Mouse (Mus musculus): ENCODE results near the gene Stfa2. TPM values are rescaled to one million over a fixed set of nuclear protein-coding genes. Genes with fewer than 3 reads are reported as not detected.
"Not testable (repeated sequence)": the region's sequence is repeated elsewhere in the genome, so short reads cannot be mapped to it uniquely, and the experiment has no call there.

The Stfa2 gene
- not detected for total RNA-seq (2021)
- long read RNA-seq, experiment 1: 0 reads
- long read RNA-seq, experiment 2: 0 reads

DNA sequence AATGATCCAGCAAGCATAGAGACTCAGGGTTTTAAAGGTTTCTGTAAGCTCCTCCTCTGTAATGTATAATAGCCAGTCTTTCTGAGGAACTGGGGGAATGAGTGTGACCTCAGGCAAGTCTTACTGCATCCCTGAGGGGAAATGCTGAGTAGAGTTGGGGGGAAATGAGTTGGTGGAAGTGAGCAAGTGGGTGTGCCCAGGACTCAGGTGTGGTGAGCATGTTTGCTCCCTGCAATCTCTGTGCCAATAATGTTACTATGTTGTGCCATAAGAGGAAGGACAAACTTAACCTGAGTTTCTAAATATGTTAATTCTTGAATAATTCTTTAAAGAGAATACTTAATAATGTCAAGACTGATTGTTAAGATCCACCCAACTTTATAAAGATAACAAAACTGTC is at the start of gene Stfa2:
Gene Stfa2 (minus strand): TSS at position 101 of the 400 bp plus-strand sequence.
- DNase-seq: no peak
- intact Hi-C loops (cut with DNase I; ENCODE audit: low total_unique reads): no loop called here

DNA sequence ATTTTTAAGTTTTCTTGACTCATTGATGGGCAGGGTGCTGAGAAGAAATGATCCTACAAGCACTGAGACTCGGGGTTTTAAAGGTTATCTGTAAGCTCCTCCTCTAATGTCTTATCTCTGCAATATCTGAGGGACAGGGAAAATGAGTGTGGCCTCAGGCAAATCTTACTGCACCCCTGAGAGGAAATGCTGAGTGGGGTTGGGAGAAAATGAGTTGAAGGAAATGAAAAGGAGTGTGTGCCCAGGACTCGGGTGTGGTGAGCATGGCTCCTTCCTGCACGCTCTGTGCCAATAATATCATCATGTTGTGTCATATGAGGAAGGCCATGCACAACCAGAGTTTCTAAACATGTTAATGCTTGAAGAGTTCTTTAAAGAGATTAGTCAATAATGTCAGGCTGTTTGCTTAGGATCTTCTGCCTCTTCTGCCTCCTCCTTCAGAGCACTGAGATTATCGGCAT is 47.1 kb upstream of the Stfa2 start, which contains the start of gene Stfa3:
Gene Stfa3 (minus strand): TSS at position 51 of the 461 bp plus-strand sequence.
- intact Hi-C loops (cut with DNase I; ENCODE audit: low total_unique reads): no loop called here

DNA sequence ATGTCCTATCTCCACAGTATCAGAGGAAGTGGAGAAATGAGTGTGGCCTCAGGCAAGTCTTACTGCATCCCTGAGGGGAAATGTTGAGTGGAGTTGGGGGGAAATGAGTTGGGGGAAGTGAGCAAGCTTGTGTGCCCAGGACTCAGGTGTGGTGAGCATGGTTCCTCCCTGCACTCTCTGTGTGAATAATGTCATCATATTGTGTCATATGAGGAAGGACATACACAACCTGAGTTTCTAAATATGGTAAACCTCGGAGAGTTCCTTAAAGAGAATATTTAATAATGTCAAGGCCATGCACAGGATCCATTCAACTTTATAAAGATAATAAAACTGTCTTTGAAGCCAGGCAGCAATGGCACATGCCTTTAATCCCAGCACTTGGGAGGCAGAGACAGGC is 12.7 kb upstream of the Stfa2 start:
- DNase-seq; intact Hi-C loops (cut with DNase I; ENCODE audit: low total_unique reads): not testable (repeated sequence)

More for the DNA sequence above, 47.1 kb upstream of the Stfa2 start, which contains the start of gene Stfa3:
- DNase-seq: no peak

DNA sequence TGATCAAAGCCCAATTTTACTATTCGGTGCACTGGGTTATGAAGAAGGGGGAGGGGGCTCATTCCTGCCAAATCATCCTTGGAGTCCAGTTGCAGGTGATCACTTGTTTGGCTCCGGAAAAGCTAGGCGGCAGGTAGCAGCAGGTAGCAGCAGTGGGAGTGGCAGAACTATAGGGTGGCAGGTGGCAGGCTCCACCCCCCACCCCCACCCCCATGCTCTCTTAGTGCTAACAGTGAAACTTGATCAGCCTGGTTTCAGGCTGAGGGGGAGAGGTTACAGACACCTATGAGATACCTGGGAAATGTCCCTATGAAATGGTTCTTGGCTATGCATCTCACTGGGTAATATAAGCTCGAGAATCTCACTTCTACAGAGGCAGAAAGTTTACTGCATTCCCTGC is 19.2 kb downstream of the Stfa2 start:
- DNase-seq: no peak
- intact Hi-C loops (cut with DNase I; ENCODE audit: low total_unique reads): no loop called here

DNA sequence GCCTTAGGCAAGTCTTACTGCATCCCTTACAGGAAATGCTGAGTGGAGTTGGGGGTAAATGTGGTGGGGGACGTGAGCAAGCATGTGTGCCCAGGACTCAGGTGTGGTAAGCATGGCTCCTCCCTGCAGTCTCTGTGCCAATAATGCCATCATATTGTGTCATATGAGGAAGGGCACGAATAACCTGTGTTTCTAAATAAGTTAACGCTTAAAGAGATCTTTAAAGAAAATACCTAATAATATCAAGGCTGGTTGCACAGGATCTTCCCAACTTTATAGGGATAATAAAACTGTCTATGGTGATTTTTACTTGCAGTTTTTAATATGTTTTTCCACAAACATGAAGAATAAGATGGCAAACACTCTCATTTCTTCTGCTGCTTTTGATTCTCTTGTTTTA is 40.6 kb downstream of the Stfa2 start, which contains the start of gene BC100530:
Gene BC100530 (minus strand): TSS at position 101 of the 400 bp plus-strand sequence.
- DNase-seq; intact Hi-C loops (cut with DNase I; ENCODE audit: low total_unique reads): not testable (repeated sequence)

Other genes with a start within 250 kb of the Stfa2 start
- not detected for gene Gm5483, start 224.2 kb downstream of the Stfa2 start, total RNA-seq (2021)
- gene Gm5416, start 198.1 kb downstream of the Stfa2 start, total RNA-seq (2021): not detected
- gene 2010005H15Rik, start 187.0 kb downstream of the Stfa2 start, total RNA-seq (2021): not detected
- gene Stfa1, start 131.5 kb downstream of the Stfa2 start, total RNA-seq (2021): not detected
- gene BC117090, start 74.1 kb downstream of the Stfa2 start, total RNA-seq (2021): not detected
- gene BC100530, start 40.7 kb downstream of the Stfa2 start, total RNA-seq (2021): not detected
- gene Stfa3, start 46.9 kb upstream of the Stfa2 start, total RNA-seq (2021): not detected
- gene Casr, start 153.7 kb upstream of the Stfa2 start, total RNA-seq (2021): under 1 TPM; 0.23 to 0.27 TPM